Mouse (Mus musculus) lung, embryonic 16.5 days (tissue): Measurements from ENCODE around the gene Gm13119. TPM values are rescaled to one million over a fixed set of nuclear protein-coding genes. Genes with fewer than 3 reads are reported as not detected.

Experiments used
- ATAC-seq: fragments of 200-750 bp; cut with Nextera tagmentation; 2 replicates; pipeline ENCODE4 v1.8.0; 2017; ENCODE audit warnings: low read depth, mild to moderate bottlenecking, moderate library complexity
- H3K27ac ChIP-seq: fragments of 300-500 bp; sonication (generic); 2 replicates; pipeline ENCODE4 v1.5.1; 2014; ENCODE audit warnings: mild to moderate bottlenecking, control low read depth, low read length
- H3K27me3 ChIP-seq: fragments of 300-500 bp; sonication (generic); 2 replicates; pipeline ENCODE4 v1.6.1; 2014; ENCODE audit warnings: low read depth, low read length, mixed read lengths; ENCODE audit not compliant: control insufficient read depth, insufficient read depth
- H3K36me3 ChIP-seq: fragments of 300-500 bp; sonication (generic); 2 replicates; pipeline ENCODE4 v1.6.1; 2014; ENCODE audit warnings: low read length; ENCODE audit not compliant: control insufficient read depth, insufficient read depth
- H3K4me1 ChIP-seq: fragments of 300-500 bp; sonication (generic); replicated peaks from 2 replicates; pipeline ENCODE4 v1.6.1; 2014; ENCODE audit warnings: low read length, mixed read lengths; ENCODE audit not compliant: control insufficient read depth, insufficient read depth
- H3K4me2 ChIP-seq: fragments of 300-500 bp; sonication (generic); 2 replicates; pipeline ENCODE4 v1.6.1; 2014; ENCODE audit warnings: low read depth, low read length, control low read depth
- H3K4me3 ChIP-seq: fragments of 300-500 bp; sonication (generic); 2 replicates; pipeline ENCODE4 v1.5.1; 2014; ENCODE audit warnings: mild to moderate bottlenecking, low read length, control low read depth
- H3K9ac ChIP-seq: fragments of 300-500 bp; sonication (generic); 2 replicates; pipeline ENCODE4 v1.6.1; 2014; ENCODE audit warnings: low read length, control low read depth
- H3K9me3 ChIP-seq: fragments of 300-500 bp; sonication (generic); 2 replicates; pipeline ENCODE4 v1.6.1; 2016; ENCODE audit warnings: low read length; ENCODE audit not compliant: control insufficient read depth
- whole genome bisulfite sequencing: fragments of 180-500 bp; shearing (Covaris S2); extraction: QIAGEN DNeasy Blood & Tissue Kit; methylation state at CpG from one replicate; pipeline ENCODE4 v1.1.7; 2014; 5-methylcytosine and 5-hydroxymethylcytosine counted together
- polyA plus RNA-seq: library from polyadenylated mRNA; unstranded; fragments of >200 nt; fragmentation: Nextera tagmentation; extraction: Ambion mirVana; gene quantifications from 2 replicates; pipeline ENCODE4 v1.2.1, GENCODE M21; 2015

Gm13119 gene
- polyA plus RNA-seq, 1 experiment from 2014 or later: not detected

DNA sequence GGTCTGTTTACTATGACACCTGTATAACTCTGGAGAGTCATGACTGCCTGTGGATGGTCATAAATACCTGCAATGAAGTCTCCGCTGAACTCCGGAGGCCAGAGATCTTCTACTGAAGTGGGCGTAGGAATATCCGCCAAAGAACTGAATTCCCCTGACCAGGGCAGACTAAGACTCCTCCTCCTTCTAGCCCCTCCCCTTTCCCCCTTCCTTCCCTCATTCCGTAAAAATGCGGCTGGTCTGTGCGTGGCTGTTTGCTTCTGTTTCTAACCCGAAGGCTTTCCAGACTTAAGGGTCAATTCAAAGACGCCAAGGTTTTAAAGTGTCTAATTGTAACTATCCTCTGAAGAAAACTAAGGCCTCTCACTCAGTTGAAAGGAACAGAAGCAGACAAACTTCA is 50.5 kb downstream of the Gm13119 start, which contains the start of gene Pramef12:
Gene Pramef12 (minus strand): TSS at position 175 of the 400 bp plus-strand sequence.
- Histone ChIP-seq H3K27me3 (no peaks in the 10 kb centered on the region), H3K4me2 (no peak within 1 kb of the TSS), H3K9ac (no peak within 1 kb of the TSS), H3K4me1 (no peaks in the 10 kb centered on the region), H3K27ac (no peak within 1 kb of the TSS), H3K36me3 (no peaks in the 10 kb centered on the region), H3K9me3 (no peaks in the 10 kb centered on the region; the same call in 1 of the 2 replicates), H3K4me3 (no peak within 1 kb of the TSS)
- WGBS: 59% methylated on average over 9 of the region's 9 CpGs
- no peak for ATAC-seq

Other genes with a start within 250 kb of the Gm13119 start
- not detected in 2 replicates for gene Oog3, start 195.3 kb upstream of the Gm13119 start, polyA plus RNA-seq
- gene Oog2, start 167.2 kb upstream of the Gm13119 start, polyA plus RNA-seq: not detected in 2 replicates
- gene C87977, start 144.6 kb upstream of the Gm13119 start, polyA plus RNA-seq: not detected in 2 replicates
- not detected in 2 replicates for gene Pramel5, start 77.5 kb upstream of the Gm13119 start, polyA plus RNA-seq
- not detected in 2 replicates for gene Gm13128, start 27.7 kb upstream of the Gm13119 start, polyA plus RNA-seq
- gene Pramef20, start 20.0 kb downstream of the Gm13119 start, polyA plus RNA-seq: not detected in 2 replicates
- gene Pramef12, start 50.5 kb downstream of the Gm13119 start, polyA plus RNA-seq: 0.06 and 0.09 TPM in 2 replicates
- not detected in 2 replicates for gene 1700012P22Rik, start 80.8 kb downstream of the Gm13119 start, polyA plus RNA-seq
- not detected in 2 replicates for gene Gm9944, start 95.4 kb downstream of the Gm13119 start, polyA plus RNA-seq
- not detected in 2 replicates for gene Aadacl3, start 105.8 kb downstream of the Gm13119 start, polyA plus RNA-seq
- gene 9430007A20Rik, start 161.9 kb downstream of the Gm13119 start, polyA plus RNA-seq: not detected in 2 replicates
- gene Gm13124, start 207.2 kb downstream of the Gm13119 start, polyA plus RNA-seq: not detected in 2 replicates